Mouse (Mus musculus): ENCODE results near the gene Rnf13.

- TF ChIP-seq CTCF (IDR thresholded peaks at IDR 0.05; ENCODE audit: low read depth, low read length) (no peak), POLR2A (IDR thresholded peaks at IDR 0.05; ENCODE audit: borderline replicate concordance, low read depth, low read length) (no peak)
These were observed 111.3 kb downstream of the Rnf13 start for GRCm38 (mm10) chr3:57846912-57847759.

All from bone marrow macrophage, adult 2 months (primary cell).